ENCODE assay signal across 8 mouse cellular contexts in genomic region chr9:62810095-62810494, GRCm38 (mm10). TPM values are rescaled to one million over a fixed set of nuclear protein-coding genes. Genes with fewer than 3 reads are reported as not detected.
DNase-seq lines count a peak whose midpoint lies in the region; ATAC-seq and TF ChIP-seq lines count a peak whose summit lies in the region.

No protein-coding gene starts in this region.

- intact Hi-C loops in gastrocnemius, adult 2 months (cut with DNase I): no loop called here

- no peaks in the 10 kb centered on the region for H3K27me3 ChIP-seq in testis, adult 2 months (ENCODE audit: control insufficient read depth, insufficient read depth, low read length)
- H3K27me3 ChIP-seq in liver, embryonic 13.5 days: no peaks in the 10 kb centered on the region

- no peaks in the 10 kb centered on the region for H3K9me3 ChIP-seq in liver, embryonic 13.5 days (replicated peaks)

- WGBS in liver, embryonic 13.5 days (ENCODE audit: insufficient replicate concordance): 11% methylated on average over 8 of the region's 8 CpGs

- H3K27ac ChIP-seq in gastrocnemius, adult 2 months: 0 out of 2 replicates have a peak overlapping the region, but pooled peaks have one; percentile 99
- no peak overlapping the region for H3K27ac ChIP-seq in testis, adult 2 months (ENCODE audit: control insufficient read depth, insufficient read depth, low read depth, low read length)
- peak overlapping the region; percentile 93 for H3K27ac ChIP-seq in liver, embryonic 13.5 days

- peak overlapping the region; percentile 77 for H3K4me3 ChIP-seq in gastrocnemius, adult 2 months
- H3K4me3 ChIP-seq in testis, adult 2 months (ENCODE audit: control insufficient read depth, low read depth, low read length): peak overlapping the region; percentile 95
- H3K4me3 ChIP-seq in liver, embryonic 13.5 days (replicated peaks): peak overlapping the region; percentile 87

- ATAC-seq in liver, embryonic 13.5 days (ENCODE audit: low read depth): no peak
- ATAC-seq in inflammation-experienced regulatory T-cells, adult 6 months: no peak
- no peak for ATAC-seq in cerebellum, adult (ENCODE audit: insufficient number of reproducible peaks, low FRiP score, low TSS enrichment)

- H3K4me1 ChIP-seq in testis, adult 2 months (ENCODE audit: control insufficient read depth, insufficient read depth, low read length): peaks cover 7% of the 10 kb centered on the region
- H3K4me1 ChIP-seq in liver, embryonic 13.5 days (replicated peaks): peaks cover 55% of the 10 kb centered on the region

- no peak for TF ChIP-seq CTCF in gastrocnemius, adult 2 months (IDR thresholded peaks at IDR 0.05)
- TF ChIP-seq CTCF in testis, adult 2 months (IDR thresholded peaks at IDR 0.05; ENCODE audit: control insufficient read depth, insufficient read depth, insufficient replicate concordance, low read depth, low read length): no peak

- no peak for TF ChIP-seq POLR2A in testis, adult 2 months (IDR thresholded peaks at IDR 0.05; ENCODE audit: control insufficient read depth, low read depth, low read length)

- DNase-seq in gastrocnemius, adult 2 months: no peak
- DNase-seq in gastrocnemius, postnatal 4 days (ENCODE audit: low spot score in 2 of 2): no peak
- no peak for DNase-seq in testis, postnatal 10 days (ENCODE audit: low spot score)
- no peak for DNase-seq in liver, embryonic 13.5 days
- no peak for DNase-seq in thymus, postnatal 14 days

- no peaks in the 10 kb centered on the region for H3K36me3 ChIP-seq in testis, adult 2 months (ENCODE audit: control insufficient read depth, insufficient read depth, low read length)
- H3K36me3 ChIP-seq in liver, embryonic 13.5 days: 0 out of 2 replicates have a peak, but pooled peaks cover 10% of the 10 kb centered on the region

- peak overlapping the region; percentile 97 for H3K9ac ChIP-seq in liver, embryonic 13.5 days

- peak overlapping the region; percentile 92 for H3K4me2 ChIP-seq in liver, embryonic 13.5 days

RNA-seq across cellular contexts. Expression of gene Fem1b, which starts 1.6 kb away (rescaled TPM):
- 10 to 100 TPM; 13.6 to 15.8 TPM for total RNA-seq in gastrocnemius, adult 2 months (2021)
- total RNA-seq in gastrocnemius, postnatal 4 days (2021): 10 to 100 TPM; 28.9 to 29.7 TPM
- polyA plus RNA-seq in testis, adult 2 months (2012; rRNA removed): 74.0 and 75.6 TPM in 2 replicates
- 9.4 and 12.4 TPM in 2 replicates for polyA plus RNA-seq in liver, embryonic 13.5 days (2015; fragmentation: Nextera tagmentation; extraction: Ambion mirVana)
- 1 to 10 TPM; 3.8 to 4.1 (median 4.1) TPM for polyA plus RNA-seq in inflammation-experienced regulatory T-cells, adult 6 months (2017; shearing (Covaris generic))

RNA-seq across cellular contexts. Expression of gene Cln6, which starts 28.5 kb away (rescaled TPM):
- 10 to 100 TPM; 17.5 to 20.7 TPM for total RNA-seq in gastrocnemius, adult 2 months (2021)
- total RNA-seq in gastrocnemius, postnatal 4 days (2021): 10 to 100 TPM; 26.4 to 27.2 TPM
- 105 and 109 TPM in 2 replicates for polyA plus RNA-seq in testis, adult 2 months (2012; rRNA removed)
- polyA plus RNA-seq in liver, embryonic 13.5 days (2015; fragmentation: Nextera tagmentation; extraction: Ambion mirVana): 14.9 and 15.4 TPM in 2 replicates
- 1 to 10 TPM; 7.2 to 9.9 (median 9.7) TPM for polyA plus RNA-seq in inflammation-experienced regulatory T-cells, adult 6 months (2017; shearing (Covaris generic))

RNA-seq across cellular contexts. Expression of gene Calml4, which starts 47.8 kb away (rescaled TPM):
- total RNA-seq in gastrocnemius, adult 2 months (2021): 1 to 10 TPM in 1 of 2 experiments, under 1 TPM in 1; 0.99 to 1.1 TPM
- total RNA-seq in gastrocnemius, postnatal 4 days (2021): 10 to 100 TPM; 19.9 to 20.3 TPM
- polyA plus RNA-seq in testis, adult 2 months (2012; rRNA removed): 5.2 and 5.6 TPM in 2 replicates
- 1.8 TPM in 2 replicates for polyA plus RNA-seq in liver, embryonic 13.5 days (2015; fragmentation: Nextera tagmentation; extraction: Ambion mirVana)
- polyA plus RNA-seq in inflammation-experienced regulatory T-cells, adult 6 months (2017; shearing (Covaris generic)): under 1 TPM in 1 of 3 experiments, not detected in 2; 0.47 TPM
